Mouse (Mus musculus) MEL (cell line): Measurements from ENCODE around the gene Chpf. TPM values are rescaled to one million over a fixed set of nuclear protein-coding genes. Genes with fewer than 3 reads are reported as not detected.

Source experiments
- DNase-seq: peaks from one replicate; pipeline ENCODE4 v3.0.0; 2011; ENCODE audit warnings: low read depth, low spot score
- H3K27ac ChIP-seq: 2 replicates; pipeline ENCODE4 v1.5.1; 2012; ENCODE audit warnings: low read depth, mild to moderate bottlenecking, control low read depth, low read length, moderate library complexity; ENCODE audit not compliant: control insufficient read depth
- H3K27me3 ChIP-seq, 2 experiments: fragments of 150-350 bp in 1 of 2; sonication (generic) in 1 of 2; 2 replicates each; pipeline ENCODE4 v1.6.1; 2012; ENCODE audit warnings: low read length in 2 of 2, mild to moderate bottlenecking in 2 of 2, improper control_type of control experiment in 1 of 2, moderate library complexity in 1 of 2; ENCODE audit not compliant: insufficient read depth in 2 of 2, control insufficient read depth in 1 of 2
- H3K36me3 ChIP-seq, 2 experiments: 2 replicates each; pipeline ENCODE4 v1.6.1; 2012 to 2014; ENCODE audit warnings: low read length in 2 of 2, improper control_type of control experiment in 1 of 2, inconsistent platforms in 1 of 2, mild to moderate bottlenecking in 1 of 2; ENCODE audit not compliant: insufficient read depth in 2 of 2, control insufficient read depth in 1 of 2
- H3K4me1 ChIP-seq, 2 experiments: fragments of 150-350 bp in 1 of 2; sonication (generic) in 1 of 2; 2 replicates each; pipeline ENCODE4 v1.6.1; 2012; ENCODE audit warnings: low read length in 2 of 2, improper control_type of control experiment in 1 of 2, mild to moderate bottlenecking in 1 of 2; ENCODE audit not compliant: insufficient read depth in 2 of 2, control insufficient read depth in 1 of 2
- H3K4me3 ChIP-seq, 2 experiments: fragments of 150-350 bp in 1 of 2; sonication (generic) in 1 of 2; 2 replicates each; pipeline ENCODE4 v1.5.1; 2012; ENCODE audit warnings: low read depth in 2 of 2, low read length in 2 of 2, mild to moderate bottlenecking in 2 of 2, moderate library complexity in 2 of 2, control low read depth in 1 of 2, improper control_type of control experiment in 1 of 2; ENCODE audit not compliant: control insufficient read depth in 1 of 2, insufficient read depth in 1 of 2
- H3K79me2 ChIP-seq: 2 replicates; pipeline ENCODE4 v1.6.1; 2012; ENCODE audit warnings: mild to moderate bottlenecking, low read length, moderate library complexity; ENCODE audit not compliant: control insufficient read depth, poor library complexity, insufficient read depth
- H3K9ac ChIP-seq: 2 replicates; pipeline ENCODE4 v1.6.1; 2012; ENCODE audit warnings: low read depth, mild to moderate bottlenecking, control low read depth, low read length, moderate library complexity; ENCODE audit not compliant: control insufficient read depth, poor library complexity, severe bottlenecking
- H3K9me3 ChIP-seq: fragments of 150-350 bp; sonication (generic); replicated peaks from 2 replicates; pipeline ENCODE4 v1.6.1; 2012; ENCODE audit warnings: mild to moderate bottlenecking, low read length, improper control_type of control experiment, moderate library complexity; ENCODE audit not compliant: insufficient read depth
- CHD1 ChIP-seq: IDR thresholded peaks from 2 replicates; pipeline ENCODE4 v1.6.1; 2012; ENCODE audit warnings: low read depth, mild to moderate bottlenecking, inconsistent platforms, low read length, improper control_type of control experiment
- CHD2 ChIP-seq: IDR thresholded peaks from 2 replicates; pipeline ENCODE4 v1.6.1; 2011; ENCODE audit warnings: low read length, improper control_type of control experiment
- E2F4 ChIP-seq: IDR thresholded peaks from 2 replicates; pipeline ENCODE4 v1.6.1; 2011; ENCODE audit warnings: low read depth, low read length, improper control_type of control experiment, borderline replicate concordance
- ELF1 ChIP-seq: IDR thresholded peaks from 2 replicates; pipeline ENCODE4 v1.6.1; 2014; ENCODE audit warnings: low read depth, mild to moderate bottlenecking, inconsistent platforms, low read length, improper control_type of control experiment, moderate library complexity
- GABPA ChIP-seq: IDR thresholded peaks from 2 replicates; pipeline ENCODE4 v1.6.1; 2012; ENCODE audit warnings: low read depth, mild to moderate bottlenecking, inconsistent platforms, low read length, improper control_type of control experiment, moderate library complexity
- GATA1 ChIP-seq: IDR thresholded peaks from 2 replicates; pipeline ENCODE4 v1.6.1; 2011; ENCODE audit warnings: low read depth, low read length, improper control_type of control experiment
- JUND ChIP-seq: IDR thresholded peaks from 2 replicates; pipeline ENCODE4 v1.6.1; 2011; ENCODE audit warnings: low read depth, mild to moderate bottlenecking, improper control_type of control experiment, low read length
- KAT2A ChIP-seq: conservative IDR thresholded peaks from 2 replicates; pipeline ENCODE4 v1.6.1; 2012; ENCODE audit warnings: low read depth, low read length, improper control_type of control experiment, inconsistent platforms
- MAX ChIP-seq: IDR thresholded peaks from 2 replicates; pipeline ENCODE4 v1.6.1; 2011; ENCODE audit warnings: low read length, improper control_type of control experiment
- MXI1 ChIP-seq: IDR thresholded peaks from 2 replicates; pipeline ENCODE4 v1.6.1; 2011; ENCODE audit warnings: mild to moderate bottlenecking, low read depth, low read length, improper control_type of control experiment
- MYC ChIP-seq: IDR thresholded peaks from 2 replicates; pipeline ENCODE4 v1.6.1; 2011; ENCODE audit warnings: low read depth, mild to moderate bottlenecking, low read length, improper control_type of control experiment, moderate library complexity
- NELFE ChIP-seq: IDR thresholded peaks from 2 replicates; pipeline ENCODE4 v1.6.1; 2011; ENCODE audit warnings: low read depth, low read length, improper control_type of control experiment
- POLR2A ChIP-seq, 2 experiments: IDR thresholded peaks; 2 replicates each; pipeline ENCODE4 v1.6.1; 2011 to 2012; ENCODE audit warnings: low read length in 2 of 2, mild to moderate bottlenecking in 2 of 2, control low read depth in 1 of 2, improper control_type of control experiment in 1 of 2, low read depth in 1 of 2, moderate library complexity in 1 of 2; ENCODE audit not compliant: control insufficient read depth in 1 of 2, insufficient read depth in 1 of 2, poor library complexity in 1 of 2
- POLR2AphosphoS5 ChIP-seq: IDR thresholded peaks from 2 replicates; pipeline ENCODE4 v1.6.1; 2012; ENCODE audit warnings: low read depth, borderline replicate concordance, mild to moderate bottlenecking, inconsistent platforms, low read length, moderate library complexity, mixed read lengths
- TAL1 ChIP-seq: IDR thresholded peaks from 2 replicates; pipeline ENCODE4 v1.6.1; 2012; ENCODE audit warnings: mild to moderate bottlenecking, inconsistent platforms, low read length, moderate library complexity, mixed read lengths
- TBP ChIP-seq: IDR thresholded peaks from 2 replicates; pipeline ENCODE4 v1.8.0; 2011; ENCODE audit warnings: low read depth, low read length, improper control_type of control experiment
- TCF12 ChIP-seq: IDR thresholded peaks from 2 replicates; pipeline ENCODE4 v1.6.1; 2014; ENCODE audit warnings: low read depth, mild to moderate bottlenecking, inconsistent platforms, low read length, improper control_type of control experiment, moderate library complexity
- UBTF ChIP-seq: IDR thresholded peaks from 2 replicates; pipeline ENCODE4 v1.6.1; 2012; ENCODE audit warnings: low read depth, mild to moderate bottlenecking, inconsistent platforms, low read length, improper control_type of control experiment, moderate library complexity, borderline replicate concordance; ENCODE audit not compliant: insufficient read depth
- USF1 ChIP-seq: IDR thresholded peaks from 2 replicates; pipeline ENCODE4 v1.6.1; 2014; ENCODE audit warnings: low read depth, mild to moderate bottlenecking, inconsistent platforms, low read length, improper control_type of control experiment, moderate library complexity
- USF2 ChIP-seq, 2 experiments: IDR thresholded peaks; 2 replicates each; pipeline ENCODE4 v1.6.1; 2011 to 2012; ENCODE audit warnings: improper control_type of control experiment in 2 of 2, low read length in 2 of 2, borderline replicate concordance in 1 of 2, inconsistent platforms in 1 of 2, low read depth in 1 of 2, mild to moderate bottlenecking in 1 of 2; ENCODE audit not compliant: insufficient read depth in 1 of 2
- ZC3H11A ChIP-seq: IDR thresholded peaks from 2 replicates; pipeline ENCODE4 v1.6.1; 2012; ENCODE audit warnings: low read depth, mild to moderate bottlenecking, inconsistent platforms, low read length, improper control_type of control experiment
- ZMIZ1 ChIP-seq: IDR thresholded peaks from 2 replicates; pipeline ENCODE4 v1.6.1; 2012; ENCODE audit warnings: low read depth, mild to moderate bottlenecking, inconsistent platforms, low read length, improper control_type of control experiment, moderate library complexity
- polyA plus RNA-seq, 2 experiments: library from polyadenylated mRNA; stranded (reverse) in 1 of 2; unstranded in 1 of 2; fragments of >175 nt in 1 of 2; fragments of >200 nt in 1 of 2; gene quantifications; 2 replicates each; pipeline versions ENCODE4 v1.2.1 to v1.2.4; 2012; ENCODE audit warnings: low replicate concordance in 2 of 2, low read depth in 1 of 2; ENCODE audit not compliant: insufficient read length in 2 of 2, insufficient read depth in 1 of 2, missing spikeins in 1 of 2
- total RNA-seq: library from RNA; depleted of rRNA; stranded (reverse); fragments of 300-350 nt; gene quantifications from 2 replicates; pipeline ENCODE4 v1.2.3, GENCODE M21; 2012

Gene Chpf
- total and polyA plus RNA-seq, 3 experiments, result 32.3 to 49.0 TPM; not detected in 1

- H3K27ac ChIP-seq, result no peak overlapping the region
- H3K79me2 ChIP-seq, result peaks cover 3% of the 10 kb centered on the region; the same call in 1 of the 2 replicates
- peaks cover 0 to 5% of the 10 kb centered on the region in 2 experiments; a peak in 3 of 4 replicates for H3K36me3 ChIP-seq
- H3K4me3 ChIP-seq, result no peak overlapping the region
- no peaks in the 10 kb centered on the region for H3K9me3 ChIP-seq
- H3K4me1 ChIP-seq, result 0 out of 4 replicates have a peak, but pooled peaks cover 0 to 4% of the 10 kb centered on the region in 2 experiments
- H3K27me3 ChIP-seq, result no peaks in the 10 kb centered on the region
- DNase-seq, result no peak
- TF ChIP-seq ELF1 (no peak), ZMIZ1 (no peak), TAL1 (no peak), POLR2AphosphoS5 (no peak), MAX (no peak), KAT2A (no peak), MXI1 (no peak), NELFE (no peak)
- no peak overlapping the region for H3K9ac ChIP-seq
Measured at GRCm38 (mm10) chr1:75476441-75476840, 2.7 kb downstream of the Chpf start.

GRCm38 (mm10) chr1:75469287-75469825 is 9.8 kb downstream of the Chpf start:
- Histone ChIP-seq H3K79me2 (no peaks in the 10 kb centered on the region), H3K36me3 (peaks cover 0 to 4% of the 10 kb centered on the region in 2 experiments; a peak in 2 of 4 replicates), H3K9ac (no peak overlapping the region), H3K4me3 (no peak overlapping the region), H3K4me1 (peaks cover 2 to 13% of the 10 kb centered on the region in 2 experiments; a peak in 3 of 4 replicates)
- no peak for TF ChIP-seq UBTF
- no peak for TF ChIP-seq GABPA
- no peak for TF ChIP-seq E2F4
- no peak for TF ChIP-seq JUND
- TF ChIP-seq USF2 (IDR thresholded peaks at IDR 0.05; ENCODE audit: borderline replicate concordance in 1 of 2, insufficient read depth in 1 of 2, low read depth in 1 of 2, low read length in 2 of 2), result no peak
- no peak for TF ChIP-seq TCF12
- no peak for TF ChIP-seq CHD1
- TF ChIP-seq ZC3H11A, result no peak
- no peak for TF ChIP-seq USF1
- no peak for TF ChIP-seq ZMIZ1
- no peak for TF ChIP-seq POLR2A (IDR thresholded peaks at IDR 0.05; ENCODE audit: control insufficient read depth in 1 of 2, insufficient read depth in 1 of 2, low read depth in 1 of 2, low read length in 2 of 2, poor library complexity in 1 of 2)
- no peak for TF ChIP-seq POLR2AphosphoS5
- no peak for TF ChIP-seq CHD2
- TF ChIP-seq MYC, result no peak
- TF ChIP-seq TBP, result no peak
- no peak for TF ChIP-seq GATA1
- TF ChIP-seq, all 39 proteins: peak for 0
- Histone ChIP-seq H3K27me3 (no peaks in the 10 kb centered on the region), H3K27ac (no peak overlapping the region), H3K9me3 (no peaks in the 10 kb centered on the region)
- DNase-seq, result no peak
